Mouse (Mus musculus): ENCODE measurements around the gene Matk. TPM values are rescaled to one million over a fixed set of nuclear protein-coding genes. Genes with fewer than 3 reads are reported as not detected.

Matk gene
- polyA plus RNA-seq, 1 experiment from 2014 or later: 2.0 TPM

- no peak overlapping the region for H3K4me2 ChIP-seq (ENCODE audit: low read depth, low read length)
- ATAC-seq: no peak
- H3K9ac ChIP-seq (ENCODE audit: low read depth, low read length): no peak overlapping the region
- H3K27me3 ChIP-seq (replicated peaks; ENCODE audit: control insufficient read depth, insufficient read depth, low read length): no peaks in the 10 kb centered on the region
- peak overlapping the region; percentile 43 for H3K27ac ChIP-seq (ENCODE audit: low read length)
- H3K9me3 ChIP-seq (ENCODE audit: control insufficient read depth, low read length): no peaks in the 10 kb centered on the region
- H3K4me3 ChIP-seq (ENCODE audit: low read length): no peak overlapping the region
- H3K4me1 ChIP-seq (ENCODE audit: control insufficient read depth, insufficient read depth, low read length): peaks cover 53% of the 10 kb centered on the region
- H3K36me3 ChIP-seq (ENCODE audit: control insufficient read depth, insufficient read depth, low read length): no peaks in the 10 kb centered on the region
- WGBS: 74% methylated on average over 6 of the region's 6 CpGs
Observed at GRCm38 (mm10) chr10:81297246-81297645, 44.5 kb downstream of the Matk start.

DNA sequence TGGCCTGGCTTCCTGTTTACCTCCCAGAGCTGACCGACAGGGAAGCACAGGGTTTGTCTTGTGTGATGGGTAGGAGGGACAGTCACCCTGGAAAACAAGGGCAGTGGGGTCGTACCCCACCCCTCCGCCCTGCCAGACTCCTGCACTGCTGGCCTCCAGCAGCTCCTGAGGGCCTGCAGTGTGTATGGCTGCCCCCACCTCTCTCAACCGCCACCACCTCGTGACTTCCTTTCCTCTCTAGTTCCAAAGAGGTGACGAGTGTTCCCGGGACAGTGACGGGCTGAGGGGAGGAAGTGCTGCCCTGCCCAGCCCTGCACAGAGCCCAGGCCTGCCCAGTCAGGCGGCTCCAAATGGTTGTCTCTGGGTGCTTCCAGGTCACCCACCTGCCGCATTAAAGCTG lies 45.1 kb downstream of the Matk start:
- ATAC-seq: no peak
- H3K9me3 ChIP-seq (ENCODE audit: control insufficient read depth, low read length): no peaks in the 10 kb centered on the region
- peak overlapping the region; percentile 17 for H3K9ac ChIP-seq (ENCODE audit: low read depth, low read length)
- no peaks in the 10 kb centered on the region for H3K36me3 ChIP-seq (ENCODE audit: control insufficient read depth, insufficient read depth, low read length)
- H3K4me1 ChIP-seq (ENCODE audit: control insufficient read depth, insufficient read depth, low read length): peaks cover 59% of the 10 kb centered on the region
- peak overlapping the region; percentile 43 for H3K27ac ChIP-seq (ENCODE audit: low read length)
- 40% methylated on average over 10 of the region's 10 CpGs for WGBS
- no peak overlapping the region for H3K4me2 ChIP-seq (ENCODE audit: low read depth, low read length)
- H3K4me3 ChIP-seq (ENCODE audit: low read length): no peak overlapping the region
- no peaks in the 10 kb centered on the region for H3K27me3 ChIP-seq (replicated peaks; ENCODE audit: control insufficient read depth, insufficient read depth, low read length)

DNA sequence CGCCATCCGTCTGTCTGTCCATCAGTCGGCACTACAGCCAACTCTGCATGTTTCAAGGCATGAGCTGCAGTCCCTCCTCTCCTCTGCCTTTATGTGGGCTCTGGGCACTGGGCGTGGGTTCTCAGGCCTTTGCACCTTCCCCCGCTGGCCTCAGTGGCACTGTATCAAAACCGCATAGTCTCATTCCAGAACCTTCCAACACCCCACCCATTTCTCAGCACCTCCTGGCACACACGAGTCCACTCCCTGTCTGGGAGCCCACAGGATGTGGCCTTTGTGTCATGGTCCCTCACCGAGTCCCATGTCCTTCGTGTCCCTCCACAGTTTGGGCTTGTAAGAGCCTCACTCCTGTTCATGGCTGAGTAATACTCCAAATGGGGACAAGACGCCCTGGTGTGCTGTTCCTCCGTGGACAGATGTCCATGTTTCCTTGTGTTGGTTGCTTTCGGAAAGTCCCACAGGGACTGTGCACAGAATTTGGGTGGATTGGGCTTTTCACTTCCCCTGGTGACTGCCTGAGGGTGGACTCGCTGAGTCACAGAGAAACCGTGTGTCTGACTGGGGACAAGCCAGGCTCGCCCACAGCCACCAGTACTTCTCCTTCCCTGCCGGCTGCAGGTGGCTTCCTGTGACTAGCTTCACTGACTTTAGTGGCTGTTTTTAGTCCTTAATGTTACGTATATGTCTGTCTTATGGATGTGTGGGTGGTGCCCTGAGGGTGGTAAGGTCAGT lies 45.8 kb downstream of the Matk start:
- H3K9ac ChIP-seq (ENCODE audit: low read depth, low read length): no peak overlapping the region
- no peaks in the 10 kb centered on the region for H3K27me3 ChIP-seq (replicated peaks; ENCODE audit: control insufficient read depth, insufficient read depth, low read length)
- no peaks in the 10 kb centered on the region for H3K9me3 ChIP-seq (ENCODE audit: control insufficient read depth, low read length)
- no peak for ATAC-seq
- H3K4me2 ChIP-seq (ENCODE audit: low read depth, low read length): no peak overlapping the region
- no peaks in the 10 kb centered on the region for H3K36me3 ChIP-seq (ENCODE audit: control insufficient read depth, insufficient read depth, low read length)
- H3K4me3 ChIP-seq (ENCODE audit: low read length): no peak overlapping the region
- H3K27ac ChIP-seq (ENCODE audit: low read length): peak overlapping the region; percentile 43
- 90% methylated on average over 17 of the region's 17 CpGs for WGBS
- H3K4me1 ChIP-seq (ENCODE audit: control insufficient read depth, insufficient read depth, low read length): peaks cover 66% of the 10 kb centered on the region

- Histone ChIP-seq H3K4me2 (ENCODE audit: low read depth, low read length) (no peak overlapping the region), H3K27me3 (replicated peaks; ENCODE audit: control insufficient read depth, insufficient read depth, low read length) (no peaks in the 10 kb centered on the region), H3K4me3 (ENCODE audit: low read length) (no peak overlapping the region), H3K27ac (ENCODE audit: low read length) (peak overlapping the region; percentile 16), H3K9me3 (ENCODE audit: control insufficient read depth, low read length) (no peaks in the 10 kb centered on the region), H3K4me1 (ENCODE audit: control insufficient read depth, insufficient read depth, low read length) (peaks cover 64% of the 10 kb centered on the region), H3K36me3 (ENCODE audit: control insufficient read depth, insufficient read depth, low read length) (no peaks in the 10 kb centered on the region), H3K9ac (ENCODE audit: low read depth, low read length) (peak overlapping the region; percentile 39)
- no peak for ATAC-seq
- 84% methylated on average over 14 of the region's 14 CpGs for WGBS
Observed at GRCm38 (mm10) chr10:81299585-81300351, 47.0 kb downstream of the Matk start.

- H3K36me3 ChIP-seq (ENCODE audit: control insufficient read depth, insufficient read depth, low read length): no peaks in the 10 kb centered on the region
- H3K9ac ChIP-seq (ENCODE audit: low read depth, low read length): peak overlapping the region; percentile 39; the same call in 1 of the 2 replicates
- ATAC-seq: no peak
- no peaks in the 10 kb centered on the region for H3K9me3 ChIP-seq (ENCODE audit: control insufficient read depth, low read length)
- peaks cover 64% of the 10 kb centered on the region for H3K4me1 ChIP-seq (ENCODE audit: control insufficient read depth, insufficient read depth, low read length)
- H3K27me3 ChIP-seq (replicated peaks; ENCODE audit: control insufficient read depth, insufficient read depth, low read length): no peaks in the 10 kb centered on the region
- H3K4me3 ChIP-seq (ENCODE audit: low read length): no peak overlapping the region
- H3K4me2 ChIP-seq (ENCODE audit: low read depth, low read length): no peak overlapping the region
- WGBS: 70% methylated on average over 9 of the region's 9 CpGs
- peak overlapping the region; percentile 16 for H3K27ac ChIP-seq (ENCODE audit: low read length)
Observed at GRCm38 (mm10) chr10:81300352-81300907, 47.7 kb downstream of the Matk start.

DNA sequence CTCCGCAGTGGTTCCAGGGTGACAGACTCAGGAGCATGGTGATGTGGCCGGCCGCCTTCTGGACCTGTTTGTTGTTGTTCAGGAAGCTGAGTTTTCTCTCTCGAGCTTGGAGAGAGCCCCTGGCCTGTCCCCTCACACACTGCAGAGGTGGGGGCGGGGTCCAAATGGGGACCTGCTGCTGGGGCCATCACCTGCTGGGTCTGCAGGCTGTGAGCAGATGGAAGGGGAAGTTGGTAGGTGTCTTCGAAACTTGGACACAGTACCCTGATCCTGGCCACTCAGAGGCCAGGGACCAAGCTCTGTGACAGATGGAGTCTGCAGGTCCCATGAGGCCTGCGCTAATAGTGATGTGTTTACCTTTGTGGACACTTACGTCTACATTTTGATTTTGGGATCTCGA lies 48.6 kb downstream of the Matk start:
- Histone ChIP-seq H3K9me3 (ENCODE audit: control insufficient read depth, low read length) (no peaks in the 10 kb centered on the region), H3K4me1 (ENCODE audit: control insufficient read depth, insufficient read depth, low read length) (peaks cover 64% of the 10 kb centered on the region), H3K4me3 (ENCODE audit: low read length) (no peak overlapping the region), H3K9ac (ENCODE audit: low read depth, low read length) (no peak overlapping the region), H3K36me3 (ENCODE audit: control insufficient read depth, insufficient read depth, low read length) (peaks cover 6% of the 10 kb centered on the region; the same call in 1 of the 2 replicates), H3K27me3 (replicated peaks; ENCODE audit: control insufficient read depth, insufficient read depth, low read length) (no peaks in the 10 kb centered on the region), H3K27ac (ENCODE audit: low read length) (no peak overlapping the region), H3K4me2 (ENCODE audit: low read depth, low read length) (no peak overlapping the region)
- WGBS: 72% methylated on average over 9 of the region's 9 CpGs
- ATAC-seq: no peak

DNA sequence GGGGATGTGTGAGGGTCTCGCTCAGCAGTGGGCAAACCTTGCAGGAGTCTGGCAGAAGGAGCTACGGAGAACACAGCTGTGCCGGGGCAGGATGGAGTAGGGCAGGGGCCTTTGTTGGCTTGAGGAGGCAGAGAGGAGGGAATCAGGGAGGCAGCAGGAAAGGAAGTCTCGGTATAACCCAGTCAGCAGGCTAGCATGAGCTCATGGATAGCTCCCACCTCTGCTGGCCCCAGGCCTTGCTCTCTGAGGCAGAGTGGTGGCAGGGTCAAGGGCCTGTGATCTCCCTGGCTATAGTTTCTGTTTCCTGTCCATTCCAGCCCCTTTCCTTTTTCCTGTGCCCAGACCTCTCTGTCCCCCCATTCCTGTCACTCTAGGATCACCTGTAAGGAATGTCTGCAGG lies 49.6 kb downstream of the Matk start:
- peaks cover 10% of the 10 kb centered on the region for H3K36me3 ChIP-seq (ENCODE audit: control insufficient read depth, insufficient read depth, low read length)
- H3K4me3 ChIP-seq (ENCODE audit: low read length): no peak overlapping the region
- H3K4me1 ChIP-seq (ENCODE audit: control insufficient read depth, insufficient read depth, low read length): peaks cover 64% of the 10 kb centered on the region
- WGBS: 50% methylated on average over 4 of the region's 4 CpGs
- H3K27ac ChIP-seq (ENCODE audit: low read length): peak overlapping the region; percentile 40
- no peak for ATAC-seq
- H3K9me3 ChIP-seq (ENCODE audit: control insufficient read depth, low read length): no peaks in the 10 kb centered on the region
- H3K4me2 ChIP-seq (ENCODE audit: low read depth, low read length): no peak overlapping the region; the same call in 1 of the 2 replicates
- no peaks in the 10 kb centered on the region for H3K27me3 ChIP-seq (replicated peaks; ENCODE audit: control insufficient read depth, insufficient read depth, low read length)
- H3K9ac ChIP-seq (ENCODE audit: low read depth, low read length): peak overlapping the region; percentile 53

- Histone ChIP-seq H3K4me3 (ENCODE audit: low read length) (no peak overlapping the region), H3K27ac (ENCODE audit: low read length) (peak overlapping the region; percentile 40), H3K4me1 (ENCODE audit: control insufficient read depth, insufficient read depth, low read length) (peaks cover 63% of the 10 kb centered on the region), H3K9ac (ENCODE audit: low read depth, low read length) (peak overlapping the region; percentile 53), H3K4me2 (ENCODE audit: low read depth, low read length) (peak overlapping the region; percentile 33), H3K9me3 (ENCODE audit: control insufficient read depth, low read length) (no peaks in the 10 kb centered on the region), H3K36me3 (ENCODE audit: control insufficient read depth, insufficient read depth, low read length) (peaks cover 15% of the 10 kb centered on the region), H3K27me3 (replicated peaks; ENCODE audit: control insufficient read depth, insufficient read depth, low read length) (no peaks in the 10 kb centered on the region)
- 36% methylated on average over 14 of the region's 14 CpGs for WGBS
- ATAC-seq: peak; percentile 22
Observed at GRCm38 (mm10) chr10:81302781-81303218, 50.1 kb downstream of the Matk start.

DNA sequence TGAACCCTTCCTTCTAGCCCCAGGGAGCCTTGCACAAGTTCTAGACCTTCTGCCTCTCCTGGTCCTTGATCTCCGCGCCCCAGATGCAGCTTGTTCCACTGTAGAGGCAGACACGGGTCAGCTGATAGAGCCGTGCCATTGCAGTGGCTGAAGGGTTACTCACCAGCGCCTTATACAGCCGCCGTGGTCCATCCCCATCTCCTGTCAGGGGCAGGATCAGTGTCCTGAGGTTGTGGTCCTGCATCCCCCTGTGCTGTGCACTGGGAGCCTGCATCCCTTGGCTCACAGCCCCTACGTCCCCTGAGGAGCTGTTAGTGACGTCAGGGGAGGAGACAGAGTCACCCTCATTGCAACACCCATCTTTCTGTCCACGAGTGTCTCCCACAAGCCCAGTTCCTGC lies 50.5 kb downstream of the Matk start:
- no peak overlapping the region for H3K4me3 ChIP-seq (ENCODE audit: low read length)
- peaks cover 20% of the 10 kb centered on the region for H3K36me3 ChIP-seq (ENCODE audit: control insufficient read depth, insufficient read depth, low read length)
- ATAC-seq: peak; percentile 9
- no peaks in the 10 kb centered on the region for H3K27me3 ChIP-seq (replicated peaks; ENCODE audit: control insufficient read depth, insufficient read depth, low read length)
- H3K4me1 ChIP-seq (ENCODE audit: control insufficient read depth, insufficient read depth, low read length): peaks cover 58% of the 10 kb centered on the region
- peak overlapping the region; percentile 53; the same call in 1 of the 2 replicates for H3K9ac ChIP-seq (ENCODE audit: low read depth, low read length)
- H3K9me3 ChIP-seq (ENCODE audit: control insufficient read depth, low read length): no peaks in the 10 kb centered on the region
- WGBS: 65% methylated on average over 10 of the region's 10 CpGs
- H3K27ac ChIP-seq (ENCODE audit: low read length): peak overlapping the region; percentile 40; the same call in 1 of the 2 replicates
- H3K4me2 ChIP-seq (ENCODE audit: low read depth, low read length): peak overlapping the region; percentile 33; the same call in 1 of the 2 replicates

All from intestine, embryonic 16.5 days (tissue).